Mouse (Mus musculus): ENCODE measurements around the gene Tmem178b.

GRCm38 (mm10) chr6:40205380-40205779 lies 332.3 kb downstream of the Tmem178b start:
- no peak for TF ChIP-seq MAFK (IDR thresholded peaks at IDR 0.05; ENCODE audit: insufficient read depth, low read depth, low read length)
- TF ChIP-seq CHD2 (IDR thresholded peaks at IDR 0.05; ENCODE audit: low read depth, low read length), result no peak
- TF ChIP-seq ZC3H11A (IDR thresholded peaks at IDR 0.05; ENCODE audit: borderline replicate concordance, low read depth, low read length), result no peak
- TF ChIP-seq ZNF384 (IDR thresholded peaks at IDR 0.05; ENCODE audit: low read depth, low read length), result no peak

Data from ES-E14 (cell line).